Mouse (Mus musculus) spleen, postnatal 10 days (tissue): Measurements from ENCODE around the gene Ripk1.

Experiments used
- DNase-seq, 2 experiments: peaks; one replicate each; pipeline ENCODE4 v3.0.0; 2021 to 2022; ENCODE audit warnings: low spot score in 2 of 2

Ripk1 gene

DNA sequence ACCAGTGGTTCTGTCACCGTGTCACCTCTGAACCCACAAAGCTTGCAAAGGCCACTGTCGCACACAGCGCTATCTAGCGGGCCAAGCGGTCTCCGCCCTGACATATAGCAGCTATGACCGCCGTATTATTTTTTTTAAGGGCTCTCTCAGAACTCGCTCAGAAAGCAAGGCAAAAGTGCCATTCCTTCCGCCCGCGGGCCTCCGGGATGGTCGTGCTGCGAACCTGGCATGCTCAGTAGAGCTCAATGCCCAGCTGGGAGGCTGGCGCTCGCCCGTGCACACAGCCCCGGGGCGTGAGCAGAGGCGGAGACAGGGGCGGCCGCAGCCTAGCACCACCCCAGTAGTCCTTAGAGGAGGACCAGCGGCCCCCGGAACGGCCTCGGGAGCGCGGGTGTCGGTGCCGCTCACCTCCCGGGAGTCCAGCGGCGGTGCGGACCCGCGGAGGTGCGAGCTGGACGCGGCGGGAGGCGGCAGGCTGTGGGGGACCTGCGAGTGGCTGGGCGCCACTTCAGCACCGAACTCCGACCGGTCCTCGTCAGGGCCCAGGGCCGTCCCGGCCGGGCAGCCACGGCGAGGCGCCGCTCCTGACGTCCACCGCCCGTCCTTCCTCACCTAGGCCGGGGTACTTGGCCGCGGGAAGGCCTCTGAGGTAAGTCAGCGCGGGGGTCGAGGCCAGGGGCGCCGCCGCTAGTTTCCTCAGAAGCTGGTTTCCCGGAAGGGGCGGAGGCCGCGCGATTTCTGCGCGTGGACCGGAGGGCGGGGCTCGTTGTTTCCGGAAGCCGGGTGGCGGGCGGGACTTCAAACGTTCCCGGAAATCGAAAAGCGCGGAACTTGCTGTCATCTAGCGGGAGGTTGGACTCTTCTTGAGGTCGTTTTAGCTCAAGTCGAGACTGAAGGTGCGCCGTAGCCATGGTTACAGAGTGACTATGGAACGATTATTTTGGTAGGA, at the start of gene Ripk1, which contains the start of gene Serpinb6a:
Ripk1 (plus strand) TSS at position 306 of the 949 bp plus-strand sequence.
Serpinb6a (minus strand) TSS at position 737 of the 949 bp plus-strand sequence.
- peak; percentile 91 to 95 for DNase-seq

DNA sequence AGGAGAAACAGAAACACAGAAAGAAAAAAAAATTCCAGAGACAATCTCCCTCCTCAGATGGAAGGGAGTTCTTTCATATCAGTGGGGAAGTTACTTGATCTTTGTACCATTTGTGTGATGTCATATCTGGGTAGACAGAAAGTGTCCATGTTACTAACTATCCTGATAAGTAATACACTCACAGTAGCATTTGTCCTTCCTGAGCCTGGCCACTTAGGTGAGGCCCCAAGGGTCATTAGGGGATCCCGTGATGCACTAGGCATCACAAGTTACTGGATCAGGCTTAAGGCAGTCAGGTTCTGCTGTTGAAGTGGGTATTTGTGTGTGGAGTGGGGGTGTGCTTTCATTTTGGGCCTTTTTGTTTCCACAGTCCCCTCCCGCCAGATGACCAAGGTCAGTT, 49.2 kb upstream of the Ripk1 start:
- DNase-seq: no peak

DNA sequence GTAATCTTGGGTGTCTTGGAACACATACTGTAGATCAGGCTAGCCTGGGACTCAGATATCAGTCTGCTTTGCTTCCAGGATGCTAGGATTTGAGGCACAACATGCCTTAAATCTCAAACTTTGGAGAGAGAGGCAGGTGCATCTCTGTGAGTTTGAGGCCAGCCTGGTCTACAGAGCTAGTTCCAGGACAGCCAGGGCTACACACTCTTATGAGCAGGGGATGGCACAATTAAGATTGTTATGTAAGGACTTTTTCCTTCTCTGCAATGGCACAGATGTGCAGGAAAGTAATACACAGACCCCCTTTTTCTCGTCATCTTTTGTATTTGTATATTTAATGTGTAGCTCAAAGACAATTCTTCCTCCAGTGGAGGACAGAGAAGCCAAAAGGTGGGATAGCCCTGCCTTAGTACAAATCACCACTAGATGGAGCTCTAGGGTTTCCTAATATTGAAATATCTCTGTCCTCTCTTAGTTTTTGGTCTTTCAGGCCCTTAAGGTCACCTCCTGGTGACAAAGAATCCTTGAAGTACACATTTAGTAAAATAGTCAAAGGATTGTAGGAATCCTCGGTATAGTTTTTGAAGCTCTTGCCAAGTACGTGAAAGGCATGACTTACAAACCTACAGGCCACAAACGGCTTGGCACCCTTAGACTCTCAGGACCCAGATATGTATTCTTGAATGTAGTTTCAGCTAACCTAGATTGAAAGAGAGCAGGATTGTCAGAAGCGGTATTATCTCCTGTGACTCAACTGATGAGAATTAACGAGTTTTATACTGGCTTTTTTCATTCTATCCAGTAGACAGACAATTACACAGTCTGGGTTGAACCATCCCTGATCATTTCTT, 45.4 kb upstream of the Ripk1 start:
- no peak for DNase-seq

GRCm38 (mm10) chr13:33959771-33960170, 42.4 kb upstream of the Ripk1 start:
- no peak for DNase-seq

DNA sequence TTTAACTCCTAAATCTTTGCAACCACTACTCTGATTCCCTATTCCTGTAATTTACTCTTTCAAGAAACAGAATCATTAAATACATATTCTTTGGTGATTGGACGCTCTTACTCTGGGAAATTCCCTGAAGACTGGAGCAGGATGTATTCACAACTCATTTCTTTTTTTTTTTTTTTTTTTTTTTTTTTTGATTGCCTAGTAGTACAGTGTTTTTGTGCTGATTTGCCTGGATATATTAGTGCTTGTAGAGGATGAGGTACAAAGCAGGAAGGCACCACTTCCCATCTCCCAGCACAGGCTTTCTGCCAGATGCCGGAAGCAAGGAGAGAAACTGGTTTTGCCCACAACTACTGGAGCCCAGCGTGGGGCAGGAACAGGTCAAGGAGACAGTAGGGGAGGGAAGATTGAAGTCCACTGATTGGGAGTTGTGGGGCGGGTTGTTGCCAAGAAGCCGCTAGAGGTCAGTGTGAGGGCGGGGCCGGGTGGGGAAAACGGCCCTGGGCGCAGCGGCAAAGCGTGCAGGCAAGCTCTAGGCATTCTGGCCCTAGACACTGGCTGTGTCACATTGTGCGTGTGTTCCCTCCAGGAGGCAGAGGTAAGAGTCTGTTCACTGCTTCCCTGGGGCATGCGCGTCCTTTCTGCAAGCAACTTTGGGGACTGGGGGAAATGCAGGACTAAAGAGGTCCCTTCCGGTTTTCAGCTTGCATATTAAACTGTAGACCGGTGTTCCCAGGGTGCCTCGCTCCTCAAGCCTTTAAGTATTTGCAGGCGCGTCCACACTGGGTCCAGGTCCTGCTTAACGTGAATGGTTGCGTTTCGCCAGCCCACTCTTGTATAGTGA, 37.7 kb upstream of the Ripk1 start, which contains the start of gene Nqo2:
Nqo2 (plus strand) TSS at position 482 of the 841 bp plus-strand sequence.
- DNase-seq: peak; percentile 39 to 61

GRCm38 (mm10) chr13:33965056-33966024, 36.8 kb upstream of the Ripk1 start:
- DNase-seq: peak in 1 of 2 experiments; percentile 25

- DNase-seq: no peak
Measured at GRCm38 (mm10) chr13:33966025-33966412, 36.1 kb upstream of the Ripk1 start.

DNA sequence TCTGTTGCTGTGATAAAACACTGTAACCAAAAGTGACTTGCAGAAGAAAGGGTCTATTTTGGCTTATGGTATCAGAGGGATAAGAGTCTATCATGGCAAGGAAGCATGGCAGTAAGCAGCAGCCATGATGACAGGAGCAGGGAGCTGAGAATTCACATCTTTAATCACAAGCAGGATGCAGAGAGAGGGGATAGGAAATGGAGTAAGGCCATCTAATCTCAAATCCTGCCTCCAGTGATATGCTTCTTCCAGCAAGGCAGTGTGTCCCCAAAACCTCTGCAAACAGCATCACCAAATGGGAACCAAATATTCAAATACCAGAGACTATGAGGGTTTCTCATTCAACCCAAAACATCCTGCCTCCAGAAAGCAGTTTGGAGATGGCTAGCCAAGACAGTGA, 35.6 kb upstream of the Ripk1 start:
- no peak for DNase-seq

GRCm38 (mm10) chr13:33989625-33990024, 12.5 kb upstream of the Ripk1 start:
- no peak for DNase-seq

DNA sequence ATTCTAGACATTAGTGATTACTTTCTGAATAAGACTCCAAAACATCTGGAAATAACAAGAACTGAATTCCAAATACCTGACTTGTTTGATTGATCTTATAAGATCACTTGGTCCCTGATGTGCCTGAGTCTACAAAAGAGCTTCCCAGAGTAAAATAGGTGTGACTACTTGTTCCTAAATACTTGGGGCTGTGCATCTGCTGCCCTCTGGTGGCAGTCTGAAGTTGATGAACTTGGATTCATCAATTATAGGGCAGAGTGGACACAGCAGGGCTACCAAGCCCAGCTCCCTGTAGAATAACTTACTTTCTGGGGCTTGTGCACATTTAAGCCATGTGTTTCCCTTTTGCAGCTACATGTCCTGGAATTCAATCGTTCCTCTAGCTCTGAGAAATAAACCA, 7.0 kb upstream of the Ripk1 start:
- peak; percentile 44 to 77 for DNase-seq

DNA sequence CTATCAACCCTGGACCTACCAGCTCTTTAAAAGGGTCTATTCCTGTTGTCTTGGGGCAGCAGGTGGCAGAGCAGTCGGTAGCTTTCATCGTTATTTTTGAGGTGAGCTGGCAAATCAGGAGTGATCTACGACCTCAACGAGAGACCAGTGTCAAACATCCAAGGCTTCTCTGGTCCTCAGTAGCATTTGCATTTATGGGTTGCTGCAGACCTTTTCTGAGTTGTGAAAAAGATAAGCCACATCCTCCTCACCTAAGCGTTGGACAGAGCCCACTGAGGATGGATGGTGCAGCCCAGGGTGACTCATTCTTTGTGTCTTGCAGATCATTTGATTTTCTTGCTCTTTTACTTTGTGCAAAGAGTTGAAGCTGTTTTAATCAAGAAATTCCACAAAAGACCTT, 895 bp downstream of the Ripk1 start:
- DNase-seq: peak in 1 of 2 experiments; percentile 24

- DNase-seq: no peak
Measured at GRCm38 (mm10) chr13:34007234-34007633, 5.1 kb downstream of the Ripk1 start.

DNA sequence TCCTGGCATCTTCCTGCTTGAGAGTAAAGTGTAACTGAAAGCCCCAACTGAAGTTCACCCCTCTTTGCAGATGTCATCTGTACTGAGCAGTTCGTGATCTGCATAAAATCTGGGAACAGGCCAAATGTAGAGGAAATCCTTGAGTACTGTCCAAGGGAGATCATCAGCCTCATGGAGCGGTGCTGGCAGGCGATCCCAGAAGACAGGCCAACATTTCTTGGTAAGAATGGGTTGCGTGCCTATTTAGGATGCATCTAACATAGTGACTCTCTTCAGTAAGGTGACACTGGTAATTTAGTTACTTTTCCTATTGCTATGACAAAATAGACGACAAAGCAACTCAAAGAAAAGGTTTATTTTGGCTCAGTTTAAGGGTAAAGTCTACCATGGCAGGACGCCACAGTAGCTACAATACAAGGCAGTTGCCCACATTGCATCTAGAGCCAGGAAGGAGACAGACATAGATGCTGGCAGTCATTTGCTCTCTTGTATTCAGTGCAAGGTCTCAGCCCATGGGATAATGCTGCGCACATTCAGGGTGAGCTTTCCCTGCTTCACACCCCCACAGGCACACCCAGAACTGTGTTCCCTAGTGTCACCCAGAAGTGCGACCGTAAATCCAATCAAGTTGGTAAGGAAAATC, 14.9 kb downstream of the Ripk1 start:
- no peak for DNase-seq

- DNase-seq: no peak
Measured at GRCm38 (mm10) chr13:34018521-34018920, 16.4 kb downstream of the Ripk1 start.

- no peak for DNase-seq
Measured at GRCm38 (mm10) chr13:34021998-34022397, 19.8 kb downstream of the Ripk1 start.

GRCm38 (mm10) chr13:34032041-34032440, 29.9 kb downstream of the Ripk1 start:
- DNase-seq: no peak

DNA sequence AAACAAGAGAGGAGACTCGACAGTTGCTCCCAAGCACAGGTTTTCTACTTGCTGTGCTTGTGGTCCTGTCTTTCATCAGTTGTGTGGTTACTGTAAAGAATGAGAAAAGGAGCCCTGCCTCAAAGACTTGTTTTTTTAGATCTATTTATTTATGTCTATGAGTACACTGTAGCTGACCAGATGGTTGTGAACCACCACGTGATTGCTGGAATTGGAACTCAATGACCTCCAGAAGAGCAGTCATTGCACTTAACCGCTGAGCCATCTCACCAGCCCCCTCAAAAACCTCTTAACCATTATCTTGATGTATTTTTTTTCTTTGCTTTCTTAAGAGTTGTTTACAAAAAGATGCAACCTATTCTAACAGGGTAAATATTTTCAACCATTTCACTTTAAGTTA, 33.3 kb downstream of the Ripk1 start:
- no peak for DNase-seq

DNA sequence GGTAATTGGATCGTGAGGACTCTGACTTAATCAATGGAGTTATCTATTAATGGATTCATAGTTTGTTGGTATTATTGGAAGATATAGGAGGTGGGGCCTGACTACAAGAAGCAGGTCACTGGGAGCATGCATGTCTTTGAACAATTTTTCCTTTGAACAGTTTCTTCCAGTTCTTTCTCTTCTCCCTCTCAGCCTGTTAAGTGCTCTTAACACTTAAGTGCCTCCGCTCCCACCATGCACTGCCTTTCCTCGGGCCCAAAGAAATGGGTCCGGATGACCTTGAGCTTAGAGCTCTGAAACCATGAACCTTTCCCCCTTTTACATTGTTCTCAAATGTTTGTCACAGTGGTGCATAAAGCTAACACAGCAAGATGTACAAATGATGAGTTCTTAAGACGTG, 34.6 kb downstream of the Ripk1 start:
- DNase-seq: no peak

- peak; percentile 77 to 93 for DNase-seq
Measured at GRCm38 (mm10) chr13:34037172-34038055, 35.3 kb downstream of the Ripk1 start, which contains the start of gene Bphl. Bphl (plus strand) TSS chr13:34037597.
